Mouse (Mus musculus): ENCODE measurements at regions not wholly inside any gene's neighbourhood (a gene's known extent, or its start where the extent isn't known, plus 50 kb on each side); places are given as distances from the start of the nearest gene placed in this dataset.

DNA sequence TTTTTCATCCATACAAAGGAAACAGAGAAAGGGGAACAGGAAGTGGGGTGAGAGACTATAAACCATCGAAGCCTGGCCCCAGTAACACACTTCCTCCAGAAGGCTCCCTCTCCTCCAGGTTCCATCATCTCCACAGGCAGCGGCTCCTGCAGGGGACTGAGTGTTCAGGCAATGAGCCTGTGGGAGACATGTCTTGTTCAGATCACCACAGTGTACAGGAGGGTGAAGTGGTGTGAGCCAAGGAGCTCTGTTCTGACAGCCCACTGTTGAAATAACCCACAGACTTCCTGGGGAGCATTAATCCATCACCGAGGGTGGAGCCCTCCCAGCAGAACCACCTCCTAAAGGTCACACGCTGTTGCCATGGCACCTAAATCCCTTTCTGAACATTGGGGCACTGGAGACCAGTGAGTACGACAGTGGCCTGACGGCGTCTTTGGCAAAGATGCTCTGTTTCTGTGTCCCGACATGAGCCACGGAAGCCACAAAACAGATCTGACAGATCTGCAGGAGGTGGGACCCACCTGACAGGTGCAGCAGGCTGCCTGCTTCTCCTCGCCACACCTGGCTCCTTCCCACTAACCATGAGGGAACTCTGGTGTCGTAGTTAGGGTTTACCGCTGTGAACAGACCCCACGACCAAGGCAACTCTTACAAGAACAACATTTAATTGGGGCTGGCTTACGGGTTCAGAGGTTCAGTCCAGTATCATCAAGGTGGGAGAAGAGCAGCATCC lies 60.9 kb downstream of the Psmg1 start:
- DNase-seq = no peak

DNA sequence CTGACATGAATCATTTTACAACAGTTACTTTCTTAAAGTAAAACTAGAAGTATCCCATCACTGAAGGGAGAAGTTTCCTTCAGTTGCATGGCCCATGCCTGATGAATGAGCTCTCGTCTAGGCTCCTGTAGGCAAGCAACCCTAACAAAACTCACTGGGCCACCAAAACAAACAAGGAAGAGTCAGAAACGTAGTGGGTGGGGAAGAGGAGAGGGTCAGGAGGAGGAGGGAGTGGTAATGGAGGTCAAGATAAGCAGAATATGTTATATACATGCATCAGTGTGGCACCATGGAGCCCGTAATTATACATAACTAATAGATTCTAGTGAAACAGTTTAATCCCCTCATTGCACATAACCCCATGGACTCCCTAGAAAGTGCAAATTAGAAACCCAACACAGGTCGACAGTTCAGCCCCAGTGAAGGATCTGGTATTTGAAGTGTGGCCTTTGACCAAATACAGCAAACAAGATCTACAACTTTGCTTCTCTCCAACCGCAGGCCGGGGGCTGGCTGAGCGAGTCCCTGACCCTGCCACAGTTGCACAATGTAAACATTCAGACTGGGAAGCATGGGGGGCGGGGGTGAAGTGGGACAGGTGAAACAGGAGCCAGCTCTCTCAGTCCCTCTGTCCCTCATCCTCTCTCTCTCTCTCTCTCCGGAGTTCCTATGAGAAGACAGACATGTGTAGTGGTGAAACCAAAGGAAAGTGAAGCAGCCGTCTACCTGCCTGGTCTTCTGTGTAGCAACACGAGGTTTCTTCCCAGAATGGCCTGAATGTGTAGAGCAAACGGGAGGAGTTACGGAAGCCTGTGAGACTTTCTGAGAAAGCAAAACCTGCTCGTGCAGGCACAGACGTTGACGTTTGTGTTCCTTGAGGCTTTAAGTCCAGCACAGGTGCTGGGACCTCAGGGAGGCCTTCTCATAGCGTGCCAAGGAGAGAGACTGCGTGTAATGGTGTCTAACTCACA lies 62.2 kb downstream of the Psmg1 start:
- DNase-seq = no peak

DNA sequence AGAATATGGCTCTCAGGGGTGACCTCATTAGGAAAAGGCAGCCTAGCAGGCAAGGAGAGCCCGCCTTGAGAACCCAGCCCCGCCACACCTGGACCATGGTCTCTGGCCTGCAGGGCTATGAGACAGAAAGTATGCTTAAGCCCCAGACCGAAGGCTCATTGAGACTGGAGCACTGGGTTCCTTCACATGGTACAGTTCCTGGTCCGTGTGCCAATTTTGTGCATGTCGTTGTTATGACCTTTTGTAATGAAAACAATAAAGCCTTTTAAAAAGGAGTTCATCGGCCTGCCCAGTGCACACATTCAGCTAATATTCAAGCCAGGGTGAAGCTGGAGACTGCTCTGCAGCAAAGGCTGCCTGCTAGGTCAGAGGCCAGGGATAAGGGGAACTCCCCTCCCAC lies 64.2 kb downstream of the Psmg1 start:
- DNase-seq = no peak

DNA sequence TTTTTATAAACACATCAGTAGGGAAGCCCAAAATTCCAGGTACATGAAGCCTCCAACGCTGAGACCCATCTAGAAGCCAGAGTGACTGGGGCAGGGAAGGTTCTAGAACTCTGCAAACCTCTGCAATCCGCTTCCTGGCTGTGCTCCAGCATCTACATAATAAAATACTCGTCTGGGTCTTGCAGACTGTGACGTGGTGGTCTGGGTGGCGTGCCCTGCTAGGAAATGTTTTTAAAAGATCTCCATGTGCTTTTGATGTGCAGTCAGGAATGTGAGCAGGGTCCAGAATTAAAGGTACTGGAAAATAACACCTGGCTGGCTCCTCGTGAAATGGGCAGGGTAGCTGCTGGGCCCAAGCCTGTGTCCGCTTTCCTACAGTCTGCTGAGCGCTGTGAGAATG lies 66.0 kb downstream of the Psmg1 start:
- DNase-seq = no peak

DNA sequence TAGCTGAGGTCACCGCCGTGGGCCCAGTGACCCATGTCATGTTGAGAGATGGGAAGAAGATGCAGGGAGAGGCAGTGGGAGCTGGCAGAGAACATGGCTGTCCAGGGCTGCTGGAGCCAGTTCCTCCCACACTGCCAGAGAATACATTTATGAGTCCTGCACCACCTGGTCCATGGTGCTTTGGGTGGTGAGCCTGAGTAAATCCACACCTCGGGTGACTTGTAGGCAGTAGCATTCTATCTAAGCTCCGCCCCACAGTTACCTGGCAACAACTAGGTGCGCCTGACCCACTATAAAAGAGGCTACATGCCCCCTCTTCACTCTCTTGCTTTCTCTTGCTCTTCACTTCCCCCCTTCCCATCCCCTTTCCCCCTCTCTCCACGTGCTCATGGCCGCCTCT lies 66.8 kb downstream of the Psmg1 start:
- DNase-seq = no peak

GRCm38 (mm10) chr16:95922369-95922934 lies 68.3 kb downstream of the Psmg1 start:
- DNase-seq = no peak

DNA sequence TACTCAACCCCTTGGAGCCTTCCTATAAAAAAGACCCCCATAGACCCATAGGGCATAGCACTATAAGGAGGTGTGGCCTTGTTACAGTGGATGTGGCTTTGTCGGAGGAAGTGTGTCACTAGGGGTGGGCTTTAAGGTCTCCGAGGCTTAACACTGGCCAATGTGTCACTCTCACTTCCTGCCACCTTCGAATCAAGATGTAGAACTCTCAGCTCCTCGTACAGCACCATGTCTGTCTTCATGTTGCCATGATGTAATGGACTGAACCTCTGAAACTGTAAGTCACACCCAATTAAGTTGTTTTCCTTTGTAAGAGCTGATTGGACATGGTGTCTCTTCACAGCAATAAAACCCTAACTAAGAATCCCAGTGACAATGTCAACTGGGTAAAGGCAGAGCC lies 69.6 kb downstream of the Psmg1 start:
- DNase-seq = no peak

- DNase-seq = peak; percentile 10
Observed at GRCm38 (mm10) chr16:95918651-95919425, 71.9 kb downstream of the Psmg1 start.

DNA sequence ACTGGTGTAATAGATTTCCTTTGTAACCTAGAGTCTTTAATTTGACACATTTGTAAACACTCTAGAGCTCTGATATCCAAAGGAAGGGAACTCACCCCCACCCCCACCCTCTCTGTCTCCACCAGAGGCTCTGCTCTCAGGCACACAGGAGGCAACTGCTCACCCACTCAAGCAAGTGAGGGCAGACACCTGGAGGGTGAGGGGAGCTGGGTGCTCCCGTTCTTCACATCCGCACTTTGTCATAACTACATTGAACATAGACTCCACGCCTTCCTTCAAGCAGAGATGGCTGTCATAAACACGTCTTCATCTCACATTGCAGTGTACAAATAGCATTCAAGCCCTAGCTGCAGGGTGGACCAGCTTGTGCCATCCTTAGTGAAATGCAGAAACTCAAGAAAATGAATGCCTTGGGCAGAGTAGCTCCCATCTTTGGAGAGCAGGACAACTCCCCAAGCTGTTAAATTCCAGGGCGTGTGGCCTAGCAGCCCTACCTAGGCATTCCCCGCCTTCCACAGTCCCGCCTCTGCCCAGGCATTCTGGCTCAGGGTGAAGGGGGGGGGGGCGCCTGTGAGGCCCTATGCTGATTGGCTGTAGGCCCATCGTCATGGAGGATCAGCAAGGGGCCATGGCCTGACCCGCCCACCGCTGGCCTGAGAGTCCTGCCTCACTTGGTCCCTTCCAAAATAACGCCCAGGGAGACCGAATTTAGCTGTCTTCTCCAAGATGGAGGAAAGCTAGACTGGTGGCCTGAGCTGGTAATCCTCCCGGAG lies 72.9 kb downstream of the Psmg1 start:
- DNase-seq = no peak

- DNase-seq = no peak
Observed at GRCm38 (mm10) chr16:95913879-95914278, 76.9 kb downstream of the Psmg1 start.

DNA sequence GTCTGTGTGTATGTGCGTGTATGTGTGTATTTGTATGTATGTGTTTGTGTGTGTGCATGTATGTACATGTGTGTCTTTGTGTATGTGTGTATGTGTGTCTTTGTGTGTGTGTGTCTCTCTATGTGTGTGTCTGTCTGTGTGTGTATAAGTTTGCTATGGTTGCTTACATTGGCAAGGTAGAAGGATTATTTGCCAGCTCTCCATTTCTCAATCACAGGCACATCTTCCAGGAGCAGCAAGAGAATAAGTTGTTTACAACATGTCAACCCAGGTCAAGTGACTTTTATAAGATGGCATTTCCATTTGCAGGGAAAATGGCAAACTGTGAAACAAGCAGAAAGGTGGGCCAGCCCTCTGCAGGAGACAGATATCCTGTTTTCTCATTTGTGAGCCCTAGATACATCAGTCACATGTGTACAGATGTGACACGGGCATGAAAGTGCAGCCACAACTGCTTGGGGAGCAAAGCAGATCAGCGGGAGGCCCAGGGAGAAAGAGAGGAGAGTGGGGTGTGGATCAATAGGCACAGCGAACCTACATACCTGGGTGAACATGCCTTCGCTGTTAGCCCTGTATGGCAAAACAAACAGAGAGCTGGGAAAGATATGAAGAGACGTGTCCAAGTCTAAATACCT lies 86.1 kb downstream of the Psmg1 start:
- no peak for DNase-seq

- no peak for DNase-seq
Observed at GRCm38 (mm10) chr16:95903383-95903913, 87.3 kb downstream of the Psmg1 start.

DNA sequence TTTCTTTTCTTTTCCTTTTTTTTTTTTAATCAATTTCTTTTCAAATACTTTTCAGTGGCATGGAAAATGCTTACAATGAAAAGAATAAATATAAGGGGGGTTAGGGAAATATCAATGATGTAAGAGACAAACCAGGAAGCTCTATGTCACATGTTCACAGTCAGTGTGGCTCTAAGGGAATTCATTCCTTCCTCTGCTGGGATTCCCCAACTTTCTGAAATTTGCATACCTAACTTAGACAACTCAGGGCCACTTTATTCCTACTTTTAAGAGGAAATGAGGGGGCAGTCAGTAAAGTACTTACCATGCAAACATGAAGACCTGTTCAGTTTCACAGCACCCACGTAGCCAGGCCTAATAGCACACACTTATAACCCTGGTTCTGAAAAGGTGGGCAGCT lies 88.6 kb downstream of the Psmg1 start:
- DNase-seq = no peak

- no peak for DNase-seq
Observed at GRCm38 (mm10) chr16:95901388-95901787, 89.4 kb downstream of the Psmg1 start.

- no peak for DNase-seq
Observed at GRCm38 (mm10) chr16:95900181-95900580, 90.6 kb downstream of the Psmg1 start.

GRCm38 (mm10) chr16:95899672-95900071 lies 91.1 kb downstream of the Psmg1 start:
- DNase-seq = no peak

- no peak for DNase-seq
Observed at GRCm38 (mm10) chr16:95897843-95898242, 92.9 kb downstream of the Psmg1 start.

DNA sequence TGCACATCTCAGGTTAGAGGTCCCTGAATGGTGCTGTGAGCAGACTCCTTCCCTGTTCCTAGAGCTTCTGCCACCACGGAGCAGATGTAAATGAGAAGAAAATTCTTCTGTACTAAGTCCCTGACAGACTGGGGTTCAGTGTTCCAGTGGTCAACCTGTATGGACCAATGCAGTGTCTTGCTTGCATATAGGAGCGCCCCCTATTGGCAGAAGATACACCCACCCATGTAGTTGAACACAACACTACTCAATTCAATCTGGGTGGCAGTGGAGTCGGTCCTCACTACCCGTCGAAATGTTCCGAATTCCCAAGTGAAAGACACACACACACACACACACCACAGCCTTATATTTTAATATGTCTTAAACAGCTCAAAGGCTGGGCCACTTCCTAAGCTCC lies 94.6 kb downstream of the Psmg1 start:
- no peak for DNase-seq

DNA sequence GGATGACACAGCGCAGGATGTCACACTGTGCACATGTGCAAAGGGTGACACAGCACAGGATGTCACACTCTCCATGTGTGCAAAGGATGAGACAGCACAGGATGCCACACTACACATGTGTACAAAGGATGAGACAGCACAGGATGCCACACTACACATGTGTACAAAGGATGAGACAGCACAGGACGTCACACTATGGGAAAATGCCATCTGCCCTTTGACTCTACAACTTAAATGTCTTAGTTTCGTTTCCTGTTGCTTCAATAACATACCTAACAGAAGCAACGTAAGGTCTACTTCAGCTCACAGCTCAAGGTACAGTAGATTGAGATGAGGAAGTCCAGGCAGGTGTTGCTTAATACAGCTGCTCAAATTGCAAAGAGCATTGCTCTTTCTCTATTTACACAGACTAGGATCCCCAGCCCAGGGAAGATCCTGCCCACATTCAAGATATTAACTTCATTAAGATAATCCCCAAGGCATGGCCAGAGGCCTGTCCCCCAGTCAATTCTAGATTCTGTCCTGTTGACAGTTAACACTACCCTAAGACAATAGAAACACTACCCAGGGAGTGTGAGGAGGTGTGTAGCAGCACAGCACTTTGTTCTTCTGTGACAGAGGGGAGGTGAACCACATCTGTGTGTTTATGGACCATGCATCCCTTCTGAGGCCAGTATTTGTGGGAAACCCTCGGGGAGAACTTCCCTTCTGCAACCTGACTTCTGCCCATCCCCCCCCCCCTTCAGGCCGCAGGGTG lies 97.0 kb downstream of the Psmg1 start:
- no peak for DNase-seq

DNA sequence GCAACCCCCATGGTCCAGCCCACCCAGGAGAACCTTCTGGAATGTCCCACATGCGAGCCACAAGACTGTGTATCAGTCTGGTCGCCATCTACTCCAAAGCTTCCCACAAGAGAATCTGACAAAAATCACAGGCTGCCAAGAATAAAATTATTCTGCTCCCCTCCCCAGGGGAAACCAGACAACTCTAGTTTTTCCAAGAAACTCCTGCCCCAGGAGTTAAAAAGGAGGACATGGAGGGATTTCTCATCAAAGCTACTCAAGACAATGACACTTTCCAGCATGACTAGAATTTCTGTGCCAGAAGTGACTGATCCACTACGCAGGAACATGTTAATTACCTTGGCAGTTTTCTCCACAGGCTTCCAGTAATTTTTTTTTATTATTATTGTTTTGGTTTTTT lies 98.4 kb downstream of the Psmg1 start:
- DNase-seq = no peak
